Mouse (Mus musculus) small intestine, adult 2 months (tissue): ENCODE results near the gene Bag3. TPM values are rescaled to one million over a fixed set of nuclear protein-coding genes. Genes with fewer than 3 reads are reported as not detected.

Experiments used
- H3K27ac ChIP-seq: fragments of 200-500 bp; 2 replicates; pipeline ENCODE4 v1.5.1; 2012; ENCODE audit warnings: low read depth, low read length, control low read depth, inconsistent platforms; ENCODE audit not compliant: insufficient read depth
- H3K27me3 ChIP-seq: fragments of 200-500 bp; 2 replicates; pipeline ENCODE4 v1.6.1; 2012; ENCODE audit warnings: mild to moderate bottlenecking, moderate library complexity, low read length, inconsistent platforms; ENCODE audit not compliant: control insufficient read depth, insufficient read depth
- H3K36me3 ChIP-seq: fragments of 200-500 bp; 2 replicates; pipeline ENCODE4 v1.6.1; 2012; ENCODE audit warnings: mild to moderate bottlenecking, low read length, control low read depth, inconsistent platforms; ENCODE audit not compliant: control insufficient read depth, insufficient read depth
- H3K4me1 ChIP-seq: fragments of 200-500 bp; 2 replicates; pipeline ENCODE4 v1.6.1; 2012; ENCODE audit warnings: low read length, inconsistent platforms, mixed read lengths; ENCODE audit not compliant: control insufficient read depth, insufficient read depth, insufficient read length
- H3K4me3 ChIP-seq: fragments of 200-500 bp; 2 replicates; pipeline ENCODE4 v1.5.1; 2012; ENCODE audit warnings: low read depth, mild to moderate bottlenecking, control low read depth, inconsistent platforms, low read length, moderate library complexity
- CTCF ChIP-seq: fragments of 200-500 bp; IDR thresholded peaks from 2 replicates; pipeline ENCODE4 v1.5.1; 2012; ENCODE audit warnings: low read depth, mild to moderate bottlenecking, control low read depth, inconsistent platforms, low read length, moderate library complexity, mixed read lengths; ENCODE audit not compliant: insufficient replicate concordance, insufficient read length; ENCODE audit errors: extremely low read depth
- POLR2A ChIP-seq: fragments of 200-500 bp; IDR thresholded peaks from 2 replicates; pipeline ENCODE4 v1.6.1; 2012; ENCODE audit warnings: low read depth, mild to moderate bottlenecking, control low read depth, inconsistent platforms, low read length, moderate library complexity
- WGBS: fragments of 180-500 bp; shearing (Covaris S2); methylation state at CpG from one replicate; pipeline ENCODE4 v1.1.7; 2018; 5-methylcytosine and 5-hydroxymethylcytosine counted together
- polyA plus RNA-seq: library from polyadenylated mRNA; depleted of rRNA; stranded (reverse); fragments of >200 nt; gene quantifications from 2 replicates; pipeline ENCODE4 v1.2.3, GENCODE M21; 2012

The Bag3 gene
- polyA plus RNA-seq, 1 experiment: 32.8 TPM

DNA sequence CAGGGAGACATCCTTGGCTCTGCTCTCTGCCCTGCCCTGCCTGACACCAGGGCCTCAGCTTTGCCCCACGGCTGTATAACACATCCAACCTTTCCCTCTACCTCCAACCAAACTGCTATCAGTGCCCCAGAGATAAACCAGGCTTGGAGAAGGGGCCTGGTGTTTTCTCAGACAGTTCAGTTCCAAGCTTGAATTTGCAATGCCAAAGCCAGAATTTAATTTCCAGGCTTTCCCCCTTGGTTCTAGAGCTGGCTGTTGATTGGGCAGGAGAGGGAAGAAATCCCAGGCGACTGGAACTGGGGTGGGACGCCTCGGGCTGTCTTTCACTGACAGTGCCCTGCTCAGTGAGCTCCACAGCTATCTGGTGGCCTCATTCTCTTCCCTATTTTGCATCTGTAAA lies 9.1 kb upstream of the Bag3 start:
- Histone ChIP-seq H3K27me3 (no peaks in the 10 kb centered on the region), H3K36me3 (no peaks in the 10 kb centered on the region), H3K27ac (no peak overlapping the region), H3K4me1 (no peaks in the 10 kb centered on the region), H3K4me3 (no peak overlapping the region)
- TF ChIP-seq POLR2A (no peak), CTCF (no peak)
- WGBS: 70% methylated on average over 4 of the region's 4 CpGs

- H3K4me1 ChIP-seq: no peaks in the 10 kb centered on the region
- no peaks in the 10 kb centered on the region for H3K27me3 ChIP-seq
- H3K36me3 ChIP-seq: no peaks in the 10 kb centered on the region
- H3K27ac ChIP-seq: no peak overlapping the region
- H3K4me3 ChIP-seq: no peak overlapping the region
- no peak for TF ChIP-seq CTCF
- no peak for TF ChIP-seq POLR2A
- WGBS: 62% methylated on average over 4 of the region's 4 CpGs
Measured at GRCm38 (mm10) chr7:128516346-128516745, 7.1 kb upstream of the Bag3 start.

DNA sequence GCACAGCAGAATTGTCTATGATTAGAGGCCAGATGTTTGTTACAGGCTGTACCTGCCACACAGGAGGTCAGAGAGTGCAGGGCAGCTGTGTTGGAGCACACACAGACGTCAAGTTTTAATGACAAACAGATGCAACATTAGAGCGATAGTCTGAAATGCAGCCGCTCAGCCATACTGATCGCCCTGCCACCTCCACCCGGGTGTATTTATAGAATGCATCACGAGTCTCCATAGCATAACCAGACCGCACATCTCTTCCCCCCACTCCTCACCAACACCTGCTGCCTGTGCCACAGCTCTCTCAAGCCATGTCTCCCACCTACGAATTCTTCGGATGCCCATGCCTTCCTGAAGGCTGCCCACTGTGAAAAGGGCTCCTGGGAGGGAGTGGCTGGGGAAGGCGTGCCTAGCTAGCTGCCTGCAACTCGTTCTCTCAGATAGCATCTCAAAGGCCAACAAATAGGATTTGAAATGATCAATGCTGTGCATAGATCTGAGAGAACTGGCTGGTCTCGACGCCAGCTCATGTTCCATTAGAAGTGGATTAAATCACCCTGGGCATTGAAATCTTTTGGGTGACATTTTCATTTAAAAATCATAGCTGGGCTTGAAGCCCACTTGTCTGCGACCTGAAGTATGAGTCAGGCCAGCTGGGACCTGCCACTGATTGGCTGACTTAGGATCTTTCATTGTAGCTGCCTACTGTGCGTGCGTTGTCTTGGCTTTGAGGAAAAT lies 3.9 kb upstream of the Bag3 start:
- WGBS: 81% methylated on average over 16 of the region's 16 CpGs
- no peak overlapping the region for H3K4me3 ChIP-seq
- no peak for TF ChIP-seq POLR2A
- no peak for TF ChIP-seq CTCF
- H3K27me3 ChIP-seq: no peaks in the 10 kb centered on the region
- no peaks in the 10 kb centered on the region for H3K36me3 ChIP-seq
- H3K27ac ChIP-seq: no peak overlapping the region
- peaks cover 3% of the 10 kb centered on the region for H3K4me1 ChIP-seq

GRCm38 (mm10) chr7:128523962-128524581 lies 656 bp downstream of the Bag3 start:
- Histone ChIP-seq H3K27me3 (no peaks in the 10 kb centered on the region), H3K36me3 (no peaks in the 10 kb centered on the region), H3K4me1 (peaks cover 10% of the 10 kb centered on the region), H3K4me3 (peak overlapping the region; percentile 98), H3K27ac (peak overlapping the region; percentile 99)
- TF ChIP-seq CTCF: no peak
- TF ChIP-seq POLR2A: 0 out of 2 replicates have a peak, but pooled peaks have one; percentile 17
- WGBS: under 1% methylated on average over 51 of the region's 51 CpGs

GRCm38 (mm10) chr7:128524641-128525040 lies 1.2 kb downstream of the Bag3 start:
- 16% methylated on average over 3 of the region's 3 CpGs for WGBS
- Histone ChIP-seq H3K4me1 (peaks cover 14% of the 10 kb centered on the region), H3K27ac (peak overlapping the region; percentile 12; the same call in 1 of the 2 replicates), H3K4me3 (peak overlapping the region; percentile 24; the same call in 1 of the 2 replicates), H3K36me3 (no peaks in the 10 kb centered on the region), H3K27me3 (no peaks in the 10 kb centered on the region)
- TF ChIP-seq CTCF: no peak
- no peak for TF ChIP-seq POLR2A

DNA sequence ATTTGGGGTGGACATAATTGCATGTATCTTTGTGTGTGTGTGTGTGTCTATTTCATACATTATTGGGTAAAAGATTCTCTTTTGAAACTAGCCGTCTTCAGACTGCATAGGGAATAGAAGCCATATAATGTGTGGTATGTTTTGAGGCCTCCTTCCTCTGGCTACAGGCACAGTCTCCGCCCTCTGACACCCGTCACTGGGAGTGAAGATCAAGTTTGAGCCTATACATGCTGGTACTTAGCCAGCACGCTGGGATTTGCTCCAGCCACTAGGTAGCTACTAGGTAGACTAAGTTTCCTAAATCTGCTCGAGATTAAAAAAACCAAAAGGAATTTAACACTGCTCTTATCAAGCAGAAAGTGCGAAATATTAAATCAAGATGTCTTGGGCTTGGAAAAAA lies 3.2 kb downstream of the Bag3 start:
- peaks cover 19% of the 10 kb centered on the region for H3K4me1 ChIP-seq
- H3K27me3 ChIP-seq: no peaks in the 10 kb centered on the region
- WGBS: 29% methylated on average over 6 of the region's 6 CpGs
- H3K4me3 ChIP-seq: no peak overlapping the region
- H3K36me3 ChIP-seq: no peaks in the 10 kb centered on the region
- TF ChIP-seq CTCF (no peak), POLR2A (no peak)
- no peak overlapping the region for H3K27ac ChIP-seq

GRCm38 (mm10) chr7:128528596-128528995 lies 5.2 kb downstream of the Bag3 start:
- no peak overlapping the region for H3K27ac ChIP-seq

More at GRCm38 (mm10) chr7:128528596-128528995, 5.2 kb downstream of the Bag3 start:
- TF ChIP-seq CTCF (no peak), POLR2A (no peak)
- H3K27me3 ChIP-seq: no peaks in the 10 kb centered on the region
- H3K4me1 ChIP-seq: peaks cover 29% of the 10 kb centered on the region
- no peak overlapping the region for H3K4me3 ChIP-seq
- H3K36me3 ChIP-seq: no peaks in the 10 kb centered on the region
- 76% methylated on average over 9 of the region's 9 CpGs for WGBS
